Mouse (Mus musculus) testis, adult 2 months (tissue): Measurements from ENCODE around the gene Impad1.

Experiments used
- CTCF ChIP-seq: fragments of 200-500 bp; IDR thresholded peaks from 2 replicates; pipeline ENCODE4 v1.5.1; 2012; ENCODE audit warnings: low read depth, mild to moderate bottlenecking, inconsistent platforms, low read length, moderate library complexity; ENCODE audit not compliant: control insufficient read depth, insufficient read depth, insufficient replicate concordance
- POLR2A ChIP-seq: fragments of 200-500 bp; IDR thresholded peaks from 2 replicates; pipeline ENCODE4 v1.6.1; 2012; ENCODE audit warnings: low read depth, mild to moderate bottlenecking, inconsistent platforms, low read length, moderate library complexity; ENCODE audit not compliant: control insufficient read depth

DNA sequence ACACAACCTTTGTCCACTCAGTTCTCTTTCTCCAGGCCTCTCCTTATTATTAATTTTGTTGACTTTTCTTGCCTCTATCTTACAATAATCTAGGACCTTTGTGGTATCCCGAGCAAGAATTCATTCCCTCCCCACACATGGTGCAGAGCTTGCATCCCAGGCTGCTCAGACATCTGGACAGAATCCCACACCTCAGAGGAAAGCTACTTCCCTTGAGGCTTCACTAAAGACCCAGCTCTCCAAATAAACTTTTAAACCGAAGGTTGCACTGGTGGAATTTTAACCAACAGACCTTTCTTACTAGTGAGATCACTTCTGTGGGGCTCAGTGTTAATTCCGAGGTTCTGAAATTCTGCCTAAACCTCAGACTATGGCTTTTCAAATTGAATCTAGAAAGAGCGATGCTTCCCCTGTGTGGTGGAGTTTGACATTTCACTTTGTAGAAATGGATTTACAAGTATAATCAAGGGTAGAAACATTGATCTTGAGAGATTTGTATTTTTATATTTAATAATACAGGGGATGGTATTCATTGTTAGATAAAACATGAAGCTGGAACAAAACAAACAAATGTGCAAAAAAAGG lies 75.3 kb downstream of the Impad1 start:
- TF ChIP-seq CTCF (no peak), POLR2A (no peak)
